Mouse (Mus musculus): ENCODE results near the gene Grk5.

The Grk5 gene

GRCm38 (mm10) chr19:61064386-61064785, 174.8 kb downstream of the Grk5 start:
- DNase-seq (ENCODE audit: low read depth, low spot score) = peak; percentile 16

GRCm38 (mm10) chr19:61065011-61065410, 175.5 kb downstream of the Grk5 start:
- peak; percentile 10 for DNase-seq (ENCODE audit: low read depth, low spot score)

DNA sequence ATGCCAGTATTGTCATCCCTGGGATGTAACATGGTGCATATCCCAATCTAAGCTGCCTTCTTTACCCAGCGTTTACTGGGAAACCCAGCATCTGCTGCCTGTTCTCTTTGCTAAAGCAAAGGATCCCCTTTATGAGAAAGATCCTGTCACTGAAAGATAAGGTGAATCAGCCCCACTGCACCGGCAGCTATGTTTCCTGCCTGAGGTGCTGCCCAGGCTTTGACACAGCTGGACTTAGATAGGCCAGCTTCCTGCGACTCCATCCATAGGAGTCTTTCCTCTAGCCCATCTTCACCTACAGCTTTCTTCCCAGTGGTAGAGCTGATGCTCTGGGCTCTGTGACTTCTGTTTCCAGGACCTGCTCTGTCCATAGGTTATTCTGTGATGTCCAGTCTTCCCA, 189.1 kb downstream of the Grk5 start:
- no peak for DNase-seq (ENCODE audit: low read depth, low spot score)

DNA sequence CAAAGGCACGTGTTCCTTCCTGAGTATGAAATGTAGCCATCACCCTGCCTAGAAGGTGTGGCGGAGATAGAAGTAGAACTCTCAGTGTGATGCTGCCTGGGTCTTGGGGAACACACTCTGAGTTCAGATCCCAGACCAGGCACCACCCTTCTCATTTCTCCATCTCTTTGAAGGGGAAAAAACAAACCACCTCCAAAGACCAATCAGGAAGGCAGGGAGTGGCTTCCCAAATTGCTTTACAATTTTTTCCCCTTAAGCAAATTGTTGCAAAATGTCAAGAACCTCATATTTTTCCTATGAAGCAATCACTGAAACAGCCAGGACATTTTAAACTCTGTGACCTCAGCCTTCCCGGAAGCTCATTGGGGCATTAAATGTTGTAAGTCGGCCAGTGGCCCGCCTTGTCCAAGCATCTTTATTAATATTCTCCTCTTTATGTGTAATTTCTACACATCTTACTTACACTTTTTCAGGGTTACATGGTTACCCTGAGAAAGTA, 190.8 kb downstream of the Grk5 start:
- no peak for DNase-seq (ENCODE audit: low read depth, low spot score)

GRCm38 (mm10) chr19:61083006-61083405, 193.5 kb downstream of the Grk5 start:
- DNase-seq (ENCODE audit: low read depth, low spot score) = no peak

DNA sequence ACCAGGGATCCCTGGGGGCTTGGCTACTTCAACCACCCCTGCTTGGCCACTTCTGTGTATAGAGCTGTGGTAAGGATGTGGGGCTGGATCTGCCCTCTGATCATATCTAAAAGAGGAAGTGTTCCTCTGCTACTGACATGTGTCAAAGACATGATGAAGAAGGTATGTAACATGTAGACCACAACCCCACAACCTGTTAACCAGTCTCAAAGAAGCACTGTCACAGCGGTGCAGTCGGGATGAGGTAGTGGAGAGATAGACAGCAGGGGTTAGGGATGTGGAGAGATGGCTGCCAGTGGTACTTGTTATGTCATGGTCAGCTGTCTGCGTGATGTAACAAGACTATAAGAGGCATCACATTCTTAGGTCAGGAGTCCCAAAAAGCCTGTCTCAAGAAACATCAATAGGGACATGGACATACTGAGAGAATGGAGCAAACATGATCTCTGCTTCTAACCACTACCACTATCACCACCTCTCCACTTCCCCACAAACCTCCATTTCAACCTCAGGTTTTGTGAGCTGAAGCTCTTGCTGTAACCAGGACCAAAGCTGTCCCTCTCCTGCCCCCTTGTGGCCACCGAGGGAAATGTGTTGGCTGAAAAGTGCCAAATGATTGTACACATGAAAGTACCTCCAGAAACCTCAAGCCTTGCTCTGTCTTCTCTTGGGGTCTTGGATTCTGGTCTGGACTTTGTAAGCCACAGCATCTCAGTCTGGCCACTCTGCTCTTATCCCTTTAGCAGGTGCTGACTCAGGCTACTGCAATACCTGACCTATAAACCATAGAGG, 194.8 kb downstream of the Grk5 start:
- peak; percentile 77 for DNase-seq (ENCODE audit: low read depth, low spot score)

GRCm38 (mm10) chr19:61085217-61085616, 195.7 kb downstream of the Grk5 start:
- DNase-seq (ENCODE audit: low read depth, low spot score) = no peak

DNA sequence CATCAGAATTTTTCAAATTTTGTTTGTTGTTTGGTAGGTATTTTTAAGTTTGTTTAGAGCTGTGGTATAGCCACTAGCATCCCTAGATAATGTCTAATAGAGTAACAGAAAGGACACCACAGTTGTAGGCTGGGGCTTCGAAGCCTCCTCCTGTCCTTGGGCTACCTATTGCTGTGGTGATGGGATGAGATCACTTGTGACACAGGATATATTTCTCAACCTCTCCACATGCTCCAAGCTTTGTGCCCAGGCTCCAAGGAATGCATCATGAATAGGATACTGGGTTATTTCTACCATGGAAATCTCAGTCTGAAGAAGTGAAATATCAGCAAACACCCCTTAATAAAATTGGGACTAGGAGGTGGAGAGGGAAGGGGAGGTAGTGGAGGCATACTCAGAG, 198.2 kb downstream of the Grk5 start:
- no peak for DNase-seq (ENCODE audit: low read depth, low spot score)

- no peak for DNase-seq (ENCODE audit: low read depth, low spot score)
Measured at GRCm38 (mm10) chr19:61089001-61089400, 199.5 kb downstream of the Grk5 start.

DNA sequence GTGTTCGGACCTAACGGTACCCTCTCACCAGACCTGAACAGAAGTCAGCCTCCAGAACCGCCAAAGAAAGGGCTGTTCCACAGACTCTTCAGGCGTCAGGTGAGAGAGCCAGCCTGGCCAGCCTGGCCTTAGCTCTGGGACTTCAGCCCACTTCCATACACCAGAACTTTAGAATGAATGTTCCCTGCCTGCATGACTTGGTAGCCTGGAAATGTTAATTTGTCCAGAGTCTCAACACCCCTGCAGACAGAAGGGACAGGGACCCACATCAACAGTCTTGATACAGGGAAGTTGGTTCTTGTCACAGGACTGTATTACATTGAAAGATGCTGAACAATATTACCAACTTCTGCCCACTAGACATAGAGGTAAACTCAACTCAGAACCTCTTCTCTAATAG, 201.0 kb downstream of the Grk5 start:
- DNase-seq (ENCODE audit: low read depth, low spot score) = no peak

DNA sequence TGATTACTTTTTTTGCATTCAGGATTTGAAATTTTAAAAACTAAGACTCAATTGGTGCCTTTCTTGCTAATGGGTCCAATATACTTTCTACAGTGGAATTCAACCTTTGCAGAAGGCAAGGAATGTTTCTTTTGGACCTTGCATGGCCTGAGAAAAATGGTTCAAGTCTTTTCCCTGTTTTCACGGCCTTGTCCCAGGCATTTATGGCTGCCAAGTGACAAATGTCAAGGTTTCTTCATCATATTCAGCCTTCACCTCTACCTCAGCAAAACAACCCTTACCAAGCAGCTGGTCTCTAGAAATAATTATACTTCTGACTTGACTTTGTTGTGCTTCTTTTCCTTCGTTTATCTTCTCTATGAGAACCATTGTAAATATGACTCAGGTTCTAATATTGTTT, 207.2 kb downstream of the Grk5 start:
- no peak for DNase-seq (ENCODE audit: low read depth, low spot score)

GRCm38 (mm10) chr19:61097764-61098163, 208.2 kb downstream of the Grk5 start:
- DNase-seq (ENCODE audit: low read depth, low spot score) = peak; percentile 31

DNA sequence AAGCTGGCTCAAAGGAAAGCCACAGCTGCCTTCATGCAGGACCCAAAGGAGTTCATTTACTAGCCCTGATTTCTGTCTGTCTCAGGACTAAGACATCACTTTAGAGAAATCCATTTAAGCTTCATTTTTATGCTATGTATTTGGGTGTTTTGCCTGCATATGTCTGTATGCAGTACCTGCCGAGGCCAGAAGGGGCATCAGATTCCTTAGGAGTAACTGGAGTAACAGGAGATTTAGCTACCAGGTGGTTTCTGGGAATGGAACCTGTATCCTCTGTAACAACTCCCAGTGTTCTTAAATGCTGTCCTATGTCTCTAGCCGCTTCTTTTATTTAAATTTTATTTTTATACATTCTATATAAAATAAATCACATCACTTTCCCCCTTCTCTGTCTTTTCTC, 220.6 kb downstream of the Grk5 start:
- peak; percentile 64 for DNase-seq (ENCODE audit: low read depth, low spot score)

- peak; percentile 85 for DNase-seq (ENCODE audit: low read depth, low spot score)
Measured at GRCm38 (mm10) chr19:61131096-61131495, 241.5 kb downstream of the Grk5 start.

- no peak for DNase-seq (ENCODE audit: low read depth, low spot score)
Measured at GRCm38 (mm10) chr19:61138655-61139054, 249.1 kb downstream of the Grk5 start.

GRCm38 (mm10) chr19:61140342-61141206, 251.0 kb downstream of the Grk5 start, which contains the start of gene Zfp950:
Gene Zfp950, minus strand, starts transcription at chr19:61140840.
- DNase-seq (ENCODE audit: low read depth, low spot score) = peak; percentile 94

DNA sequence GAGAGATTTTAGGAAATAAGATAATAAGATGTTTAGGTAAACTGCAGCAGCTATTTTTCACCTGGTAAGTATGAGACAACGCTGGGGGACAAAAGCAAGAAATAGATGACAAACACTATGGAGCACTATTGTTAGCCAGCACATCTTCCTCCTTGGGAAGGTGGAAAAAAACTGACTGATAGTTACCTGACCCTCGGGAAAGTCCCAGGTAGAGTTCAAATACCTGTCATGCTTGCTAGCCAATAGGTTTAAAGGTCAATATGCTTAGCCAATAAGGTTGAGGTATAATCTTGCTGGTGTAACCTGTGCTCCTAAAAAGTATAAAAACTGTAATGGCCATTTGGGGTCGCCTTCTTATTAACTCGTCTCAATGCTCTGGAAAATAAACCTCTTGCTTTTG, 251.8 kb downstream of the Grk5 start:
- DNase-seq (ENCODE audit: low read depth, low spot score) = no peak
